Mouse (Mus musculus) common myeloid progenitor, adult 5-6 weeks (primary cell): ENCODE measurements around the gene Fam19a5. TPM values are rescaled to one million over a fixed set of nuclear protein-coding genes. Genes with fewer than 3 reads are reported as not detected.

Source experiments
- ATAC-seq: replicated peaks from 2 replicates; pipeline ENCODE4 v1.8.0; 2016; ENCODE audit warnings: low read depth, mild to moderate bottlenecking, moderate TSS enrichment, inconsistent platforms; ENCODE audit not compliant: poor library complexity, severe bottlenecking
- total RNA-seq: library from RNA; stranded (forward); fragments of 200-1000, 187-1606 nt; gene quantifications from 2 replicates; pipeline ENCODE4 v1.2.3, GENCODE M21; 2017

The Fam19a5 gene
- total RNA-seq, 1 experiment from 2014 or later = not detected

DNA sequence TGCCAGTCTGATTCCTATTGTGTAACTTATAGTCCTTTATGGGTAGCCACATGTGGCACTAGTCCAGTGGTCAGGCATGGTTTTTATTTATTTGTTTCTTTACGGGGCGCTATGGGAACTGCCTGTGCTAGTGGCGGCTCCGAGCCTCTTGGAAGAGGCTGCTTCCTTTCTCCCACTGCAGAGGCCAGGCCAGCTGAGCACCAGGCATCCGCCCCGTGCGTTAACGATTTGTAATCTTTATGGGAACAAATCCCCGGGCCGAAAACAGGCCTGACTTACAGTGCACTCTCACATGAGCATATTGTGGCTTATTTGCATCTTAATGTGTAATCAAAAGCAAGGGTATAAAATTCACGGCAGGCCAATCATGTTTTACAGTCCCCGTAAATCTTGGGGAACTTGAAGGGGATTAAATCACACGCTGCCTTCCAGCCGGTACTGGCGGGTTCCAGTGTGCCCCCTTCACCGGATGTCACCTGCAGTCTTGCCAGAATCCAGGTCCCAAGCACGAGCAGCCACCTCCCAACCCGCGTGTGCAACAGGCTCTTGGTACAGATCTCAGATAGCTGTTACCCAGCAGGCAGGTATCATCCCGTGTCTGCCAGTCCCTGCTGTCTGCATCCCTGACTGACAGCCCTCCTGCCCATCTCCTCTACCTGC lies 112.5 kb downstream of the Fam19a5 start:
- ATAC-seq = no peak

DNA sequence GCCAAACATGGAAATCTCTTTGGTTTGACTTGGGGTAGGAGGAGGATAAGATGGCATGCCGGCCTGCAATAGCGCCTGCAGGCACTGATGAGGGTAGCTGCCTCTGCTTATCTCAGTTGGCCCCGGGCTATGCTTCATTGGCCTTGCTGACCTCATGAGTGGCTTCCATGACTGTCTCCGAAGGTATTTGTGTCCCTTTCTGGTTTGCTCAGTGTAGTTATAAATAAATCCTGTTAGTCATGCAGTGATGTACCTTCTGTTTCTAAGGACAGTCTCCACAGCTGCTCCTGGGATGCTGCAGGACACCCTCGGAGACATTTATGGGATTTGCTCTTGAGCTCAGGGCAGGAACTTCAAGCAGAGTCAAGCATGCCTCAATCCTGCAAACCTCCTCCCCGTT lies 115.6 kb downstream of the Fam19a5 start:
- no peak for ATAC-seq

DNA sequence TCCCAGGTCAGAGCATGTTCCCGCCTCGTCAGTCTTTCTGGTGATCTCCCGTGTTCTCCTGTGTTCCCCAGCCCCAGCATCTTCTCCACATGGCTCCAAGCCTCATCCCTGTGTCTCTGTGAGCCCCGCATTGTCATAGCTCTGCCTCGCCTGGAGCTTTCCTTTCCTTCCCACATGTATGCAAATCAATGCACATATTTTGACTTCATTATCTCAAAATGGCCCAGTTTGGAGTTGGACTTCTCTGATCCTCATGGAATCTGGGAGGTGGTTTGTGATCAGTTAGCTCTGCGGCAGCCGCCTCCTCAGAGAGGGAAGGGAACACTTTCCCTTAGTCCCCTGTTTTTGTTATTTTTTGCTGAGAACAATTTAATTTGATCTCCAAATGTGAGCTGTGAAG lies 117.9 kb downstream of the Fam19a5 start:
- no peak for ATAC-seq

DNA sequence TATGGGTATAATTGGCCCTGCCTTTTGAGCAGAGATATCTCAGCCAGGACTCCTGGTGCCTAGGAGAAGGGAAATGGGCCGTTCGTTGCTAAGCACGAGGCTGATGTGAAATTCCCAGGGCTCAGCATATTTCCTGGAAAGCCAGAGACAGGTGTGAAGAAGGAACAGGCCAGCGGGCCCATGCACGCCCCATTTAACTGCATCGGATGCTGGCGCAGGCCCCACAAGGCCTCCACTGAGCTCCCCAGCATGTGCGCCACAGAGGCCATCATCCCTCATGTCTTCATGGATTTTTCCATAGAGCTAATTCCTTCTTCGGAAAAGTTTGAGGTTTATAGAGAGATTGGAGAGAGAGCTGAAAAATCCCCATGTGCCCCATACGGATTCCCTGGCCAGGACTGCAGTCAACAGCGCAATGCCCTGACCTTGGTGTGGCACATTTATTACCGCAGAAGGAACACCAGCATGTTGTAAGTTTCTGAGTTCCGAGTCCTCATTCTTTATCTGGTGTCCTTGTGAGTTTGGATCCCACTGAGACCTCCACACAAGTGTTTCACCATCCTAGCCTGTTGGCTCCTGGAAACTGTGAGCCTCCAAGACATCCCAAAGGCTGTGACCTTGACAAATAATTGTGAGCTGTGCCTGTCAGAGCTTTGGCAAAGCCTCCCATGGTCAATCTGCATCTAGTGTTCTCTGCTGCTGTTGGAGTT lies 122.1 kb downstream of the Fam19a5 start:
- no peak for ATAC-seq

DNA sequence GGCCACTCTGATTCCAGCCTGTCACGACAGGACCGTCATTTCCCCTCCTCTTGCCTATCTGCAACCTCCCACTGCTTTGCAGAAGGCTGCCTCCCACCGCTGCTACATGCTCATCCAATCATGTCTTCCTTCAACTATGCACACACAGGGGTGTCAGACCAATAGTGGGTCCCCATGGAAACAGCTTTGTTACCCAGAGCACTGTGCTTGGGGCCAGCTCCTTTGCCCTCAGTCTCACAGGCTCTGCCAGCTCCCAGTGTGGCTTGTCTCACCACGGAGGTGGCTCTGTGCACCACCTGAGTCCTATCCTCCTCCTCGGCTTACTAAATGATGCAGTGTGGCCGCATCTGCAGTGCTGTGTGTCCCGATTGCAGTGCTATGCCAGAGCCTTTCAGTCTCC lies 123.3 kb downstream of the Fam19a5 start:
- ATAC-seq = no peak

DNA sequence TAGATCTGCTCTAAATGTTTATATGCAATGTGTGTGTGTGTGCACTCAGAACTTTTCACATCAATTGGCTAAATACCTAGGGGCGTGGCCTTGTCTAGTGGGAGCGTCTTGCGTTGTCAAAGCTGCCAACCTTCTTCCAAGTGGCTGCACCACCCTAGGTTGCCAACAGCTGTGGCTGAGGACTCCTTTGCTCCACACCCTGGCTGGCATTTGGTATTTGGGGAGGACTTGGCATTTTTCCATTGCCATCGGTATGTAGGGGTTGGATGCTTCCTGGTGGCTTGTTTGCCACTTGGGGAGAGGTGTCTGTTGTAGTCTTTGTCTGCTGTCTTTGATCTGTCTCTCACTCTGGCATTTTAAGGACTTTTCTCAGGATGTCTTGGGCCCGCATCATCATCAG lies 124.0 kb downstream of the Fam19a5 start:
- ATAC-seq = no peak

DNA sequence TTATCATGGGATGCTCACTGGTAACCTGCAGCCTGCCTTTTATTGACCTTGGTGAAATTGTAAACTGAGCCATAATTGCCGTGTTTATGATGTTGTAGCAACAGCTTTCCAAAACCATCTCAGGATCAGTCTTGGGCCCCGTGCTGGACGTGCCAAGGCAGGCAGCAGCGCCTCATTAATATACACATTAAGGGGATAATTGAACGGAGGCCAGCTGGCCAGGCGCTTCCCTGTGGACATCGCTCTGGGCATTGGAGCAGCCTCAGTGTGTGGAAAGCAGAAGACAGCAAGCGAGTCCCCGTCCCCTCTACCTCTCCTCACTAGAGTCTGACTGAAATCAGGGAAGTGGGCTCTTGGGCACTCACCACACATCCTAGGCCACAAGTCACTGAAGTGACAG lies 127.8 kb downstream of the Fam19a5 start:
- no peak for ATAC-seq

DNA sequence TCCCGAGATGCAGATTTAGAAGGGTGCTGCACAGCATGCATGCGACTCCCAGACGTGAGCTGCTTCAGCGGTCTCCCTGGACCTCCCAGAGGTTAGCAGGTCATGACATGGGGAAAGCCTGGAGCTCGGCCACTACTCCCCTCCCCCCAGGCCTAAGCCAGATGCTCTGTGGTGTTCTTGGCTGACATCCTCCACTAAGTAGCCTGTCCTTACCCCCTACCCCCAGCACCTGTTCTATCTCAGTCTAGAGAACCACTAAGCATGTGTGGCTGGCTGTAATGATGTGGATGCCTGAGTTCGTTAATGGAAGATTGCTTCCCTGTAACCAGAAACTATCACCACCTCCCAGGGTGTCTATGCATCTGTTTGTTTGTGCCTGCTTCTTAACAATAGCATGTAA lies 134.6 kb downstream of the Fam19a5 start:
- no peak for ATAC-seq

DNA sequence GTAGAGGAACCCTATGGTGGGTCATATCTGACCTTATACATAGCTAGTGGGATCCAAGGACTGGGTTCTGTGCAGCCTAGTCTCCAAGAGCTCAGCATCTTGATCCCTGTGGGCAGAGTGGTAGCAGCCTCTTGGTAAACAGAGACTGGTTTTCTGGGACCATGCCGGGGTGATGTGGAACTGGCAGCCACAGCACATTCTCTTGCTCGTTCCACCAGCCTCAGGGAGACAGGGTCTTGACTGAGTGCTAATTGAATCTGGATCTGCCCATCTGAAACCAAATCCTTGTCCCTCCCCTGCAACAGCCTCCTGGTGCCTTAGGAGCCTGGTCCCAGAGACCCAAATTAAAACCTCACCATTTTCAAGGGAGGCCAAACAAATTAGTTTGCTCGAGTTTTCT lies 138.3 kb downstream of the Fam19a5 start:
- ATAC-seq = no peak

DNA sequence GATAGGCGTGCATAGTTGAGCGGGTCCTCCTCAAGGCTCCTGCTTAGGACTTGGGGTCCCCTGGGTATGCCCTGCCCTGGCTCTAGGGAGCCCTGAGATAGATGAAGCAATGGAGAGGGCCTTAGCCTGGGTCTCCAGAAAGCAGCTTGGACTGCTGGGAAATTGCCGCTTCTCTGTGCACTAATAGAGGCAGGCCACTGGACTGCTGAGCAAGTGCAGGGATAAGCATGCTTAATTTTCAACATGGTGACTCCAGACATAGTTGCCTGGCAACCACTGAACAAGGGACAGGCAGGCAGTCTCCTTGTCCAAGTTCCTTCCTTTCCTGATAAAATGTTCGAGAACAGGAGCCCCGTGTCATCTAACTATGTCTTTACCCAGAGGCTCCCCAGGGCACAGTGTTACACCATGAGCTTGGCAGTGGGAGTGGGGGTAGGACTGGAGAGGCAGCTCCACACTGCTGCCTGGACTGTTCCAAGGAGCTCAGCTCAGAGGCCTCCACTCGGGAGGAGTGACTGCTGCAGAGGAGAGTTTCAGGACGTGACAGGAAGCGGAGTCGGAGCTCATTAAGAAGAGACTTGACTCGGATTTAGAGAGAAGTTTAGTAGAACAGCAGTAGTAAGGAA lies 142.4 kb downstream of the Fam19a5 start:
- no peak for ATAC-seq

DNA sequence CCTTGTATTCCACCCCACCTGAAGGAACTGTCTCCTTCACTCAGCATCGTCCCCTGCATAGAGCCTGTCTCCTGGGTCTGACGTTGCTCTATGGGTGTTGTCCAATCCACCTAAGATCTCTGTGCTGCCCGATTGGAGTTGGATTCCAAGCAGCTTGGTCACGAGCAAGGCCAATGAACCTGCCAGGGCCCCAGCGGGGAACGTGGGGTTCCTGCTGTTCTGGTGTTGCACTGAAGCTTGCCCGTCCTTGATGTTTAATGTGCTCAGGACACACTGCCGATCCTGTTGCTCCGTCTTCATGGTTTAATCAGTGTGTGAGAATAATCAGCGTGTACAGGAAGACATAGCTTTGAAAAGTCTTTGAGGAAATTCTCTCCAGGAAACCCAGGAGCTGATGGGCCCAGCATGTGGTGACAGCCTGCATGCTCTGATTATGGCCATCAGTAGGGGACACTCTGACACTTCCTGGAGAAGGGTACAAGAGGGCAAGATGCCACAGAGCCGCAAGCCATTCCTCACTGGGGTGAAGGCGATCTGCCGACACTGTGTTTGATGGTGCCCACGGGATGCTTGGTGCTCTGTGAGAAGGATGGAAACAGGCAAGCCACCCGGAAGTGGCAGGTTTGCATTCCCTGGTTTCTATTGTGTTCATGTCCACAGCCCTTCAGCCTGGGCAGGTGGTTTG lies 147.3 kb downstream of the Fam19a5 start:
- ATAC-seq = no peak

DNA sequence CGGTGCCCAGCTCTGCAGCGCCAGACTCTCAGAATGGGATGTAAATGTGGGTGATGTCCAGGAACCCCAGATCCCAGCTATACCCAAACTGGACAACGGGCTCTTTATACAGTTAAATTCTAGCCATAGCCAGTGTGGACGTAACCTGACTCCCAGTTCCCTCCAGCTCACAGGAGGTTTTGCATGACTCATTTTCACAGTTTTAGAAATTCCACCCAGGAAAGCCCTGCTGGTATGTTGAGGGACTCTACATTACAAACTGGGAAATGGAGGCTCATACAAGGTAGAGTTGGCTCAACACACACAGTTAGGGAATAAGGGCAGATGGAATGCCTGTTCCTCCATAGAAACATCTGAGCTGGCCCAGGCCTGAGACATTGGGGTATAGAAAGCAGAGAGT lies 147.9 kb downstream of the Fam19a5 start:
- ATAC-seq = no peak

DNA sequence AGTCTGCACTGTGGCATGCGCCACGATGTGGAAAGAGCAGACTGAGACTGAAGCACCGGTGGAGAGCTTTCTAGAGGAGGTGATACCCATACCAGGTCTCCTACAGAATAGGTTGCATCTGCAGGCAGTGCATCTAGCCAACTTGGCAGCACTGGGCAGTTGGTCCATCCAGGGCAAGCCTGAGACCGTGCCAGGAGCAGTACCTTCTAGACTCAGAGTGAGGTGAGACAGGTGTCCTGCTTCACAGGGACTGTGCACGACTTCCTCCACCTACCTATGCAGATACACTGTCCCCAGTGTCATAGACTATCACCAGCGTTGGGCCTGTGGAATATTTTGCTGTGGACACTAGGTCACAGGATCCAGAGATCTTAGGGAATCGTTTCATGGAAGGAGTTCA lies 148.3 kb downstream of the Fam19a5 start:
- no peak for ATAC-seq

DNA sequence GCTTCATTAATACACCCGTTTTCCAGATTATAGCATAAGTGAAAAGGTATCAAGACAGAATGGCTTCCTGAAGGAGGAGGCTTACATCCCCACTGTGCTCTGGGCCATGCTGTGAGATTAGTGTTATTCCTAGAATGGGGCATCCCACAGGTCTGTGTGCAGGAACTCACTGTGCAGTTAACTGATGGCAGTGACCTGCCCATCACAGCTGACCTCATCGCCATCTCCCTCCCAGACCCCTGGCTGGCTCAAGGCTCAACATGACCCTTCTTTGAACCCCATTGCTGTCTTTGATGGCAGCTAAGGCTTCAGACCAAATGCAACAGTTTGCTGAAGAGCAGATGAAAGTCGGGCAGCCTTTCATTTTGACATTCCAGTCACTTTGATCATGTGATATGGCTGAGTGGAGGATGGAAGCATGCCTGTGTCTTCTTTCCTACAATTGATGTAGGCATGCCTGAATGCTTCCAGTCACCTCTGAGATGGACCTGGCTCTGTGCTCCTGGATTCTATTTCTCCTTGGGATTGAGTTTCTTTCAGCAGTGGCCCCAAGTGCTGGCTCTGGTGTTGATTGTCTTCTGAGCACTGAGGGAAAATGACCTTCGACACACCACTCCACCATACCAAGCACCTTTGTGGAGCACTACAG lies 148.9 kb downstream of the Fam19a5 start:
- ATAC-seq = no peak

DNA sequence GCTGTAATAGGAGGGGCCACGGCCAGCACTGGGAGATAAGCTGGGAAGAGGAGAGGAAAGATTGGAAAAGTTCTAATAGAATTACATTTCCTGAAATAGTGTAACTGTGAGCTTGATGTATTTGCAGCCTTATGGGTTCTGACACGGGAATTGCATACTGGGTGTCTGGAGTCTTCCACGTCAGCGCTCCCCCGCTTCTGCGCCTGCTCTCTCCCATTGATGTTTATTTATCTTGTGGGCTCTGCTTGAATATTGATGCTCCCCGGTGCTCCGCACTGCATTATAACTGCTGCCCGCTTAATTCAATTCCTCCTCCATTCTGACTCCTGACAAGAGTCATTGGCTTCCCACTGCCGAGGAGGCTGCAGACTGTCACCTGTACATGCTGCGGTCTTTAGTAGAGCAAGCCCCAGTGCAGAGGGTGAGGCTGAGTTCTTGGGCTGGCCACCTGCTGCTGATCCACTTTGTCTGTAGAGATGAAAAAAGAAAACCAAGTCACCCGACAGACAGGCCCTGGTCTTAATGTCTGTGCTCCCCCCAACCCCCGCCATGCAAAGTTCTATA lies 153.4 kb downstream of the Fam19a5 start:
- ATAC-seq = no peak

DNA sequence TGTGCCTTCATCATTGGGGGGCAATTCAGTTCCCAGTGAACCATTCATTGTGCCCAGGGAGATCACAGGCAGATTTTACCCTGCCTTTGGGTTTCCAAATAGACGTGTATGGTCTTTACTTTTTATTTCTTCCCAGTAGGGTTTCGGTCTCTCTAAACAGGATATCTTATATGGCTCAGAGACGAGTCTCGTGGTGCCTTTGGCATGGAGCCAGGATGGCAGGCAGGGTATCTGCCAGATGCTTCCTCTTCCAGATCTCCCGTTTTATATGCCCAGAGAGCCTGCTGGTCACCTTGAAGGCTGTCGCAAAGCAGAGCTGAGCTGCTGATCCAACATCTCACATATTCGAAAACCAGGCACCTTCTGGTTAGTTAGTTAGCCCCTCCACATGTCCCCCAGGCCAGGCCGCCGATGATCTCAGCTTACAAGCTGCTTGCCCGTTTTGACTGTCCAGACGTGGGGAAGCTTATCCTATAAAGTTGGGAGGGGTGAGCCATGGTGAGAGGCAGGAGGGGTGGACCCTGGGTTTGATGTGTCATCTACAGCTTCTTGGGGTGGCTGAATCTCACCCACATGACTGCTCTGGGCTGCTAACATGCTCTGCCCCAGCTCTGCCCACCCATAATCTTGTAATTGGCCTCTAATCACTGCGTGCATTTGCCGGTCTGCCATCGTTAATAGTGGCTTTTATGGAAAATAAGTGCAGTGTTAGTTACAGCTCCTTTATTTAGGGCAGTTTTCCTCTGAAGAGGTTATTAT lies 154.6 kb downstream of the Fam19a5 start:
- ATAC-seq = no peak

DNA sequence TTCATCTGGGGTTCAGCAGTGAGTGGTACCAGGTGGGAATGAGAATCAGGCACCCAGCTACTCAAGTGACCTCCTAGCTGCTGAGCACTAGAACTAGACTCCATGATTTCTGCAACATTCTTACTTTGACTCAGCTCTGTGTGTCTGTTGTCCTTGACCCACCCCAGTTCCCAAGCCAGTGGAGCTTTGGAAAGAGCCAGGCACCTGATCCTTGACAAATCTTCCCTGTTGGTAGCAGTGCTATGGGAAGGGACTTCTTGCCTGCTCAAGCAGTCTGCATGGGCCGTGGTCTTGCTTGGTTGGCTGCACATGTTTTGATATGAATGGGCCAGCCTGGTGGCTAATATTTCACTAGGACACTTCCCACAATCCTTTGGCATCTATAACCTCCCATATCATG lies 158.7 kb downstream of the Fam19a5 start:
- no peak for ATAC-seq

DNA sequence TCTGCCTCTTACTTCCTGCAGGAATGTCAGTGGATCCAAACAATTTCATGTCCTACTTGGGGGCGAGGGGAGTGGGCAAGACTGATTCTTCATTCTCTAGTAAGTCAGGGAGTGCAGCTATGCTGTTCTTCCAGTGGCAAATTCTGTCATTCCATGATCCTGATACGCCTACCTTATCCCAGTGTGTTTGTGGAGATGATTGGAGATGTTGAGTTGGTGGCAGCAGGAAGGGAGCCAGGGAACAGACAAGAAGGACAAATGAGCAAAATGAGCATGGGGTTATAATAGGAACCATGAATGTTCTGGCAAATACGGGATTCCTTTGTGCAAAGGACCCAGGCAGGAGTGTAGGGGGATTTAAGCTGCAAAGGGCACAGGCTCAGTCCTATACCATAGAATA lies 159.2 kb downstream of the Fam19a5 start:
- no peak for ATAC-seq

DNA sequence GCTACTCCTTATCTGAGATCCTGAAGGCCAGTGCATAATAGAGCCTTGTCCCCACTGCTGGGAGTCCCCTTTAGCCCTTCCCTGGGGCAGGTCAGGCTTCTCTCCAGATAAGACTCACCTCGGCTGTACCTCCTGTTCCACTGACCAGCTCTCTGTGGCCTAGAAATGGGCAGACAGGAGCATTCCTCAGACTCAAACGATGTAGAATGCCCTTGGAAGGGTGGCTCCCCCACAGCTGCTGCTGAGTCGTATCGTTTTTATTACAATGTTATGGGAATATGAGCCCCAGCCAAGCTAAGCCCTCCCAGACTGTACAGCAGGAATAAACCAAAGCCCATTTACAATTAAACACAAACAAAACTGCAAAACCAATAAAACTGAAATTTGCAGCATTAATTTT lies 167.7 kb downstream of the Fam19a5 start:
- no peak for ATAC-seq

DNA sequence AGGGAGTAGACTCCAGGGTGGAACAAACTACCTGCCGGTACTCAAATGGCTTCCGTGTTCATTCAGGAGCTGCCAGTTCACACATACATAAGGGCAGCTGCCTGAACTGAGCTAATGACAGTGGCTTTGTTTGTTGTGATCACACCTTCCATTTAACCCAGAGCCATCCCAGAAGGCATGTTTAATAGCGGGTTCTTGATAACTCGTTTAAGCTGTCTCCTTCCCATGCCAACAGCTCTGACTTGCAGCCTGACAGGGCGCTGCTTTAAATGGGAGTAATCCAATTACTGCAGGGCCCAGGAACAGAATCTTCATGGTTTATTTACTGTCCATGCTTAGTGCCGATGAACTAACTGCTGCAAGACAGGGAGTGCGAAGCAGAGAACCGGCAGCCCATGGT lies 168.1 kb downstream of the Fam19a5 start:
- no peak for ATAC-seq
